Mouse (Mus musculus) regulatory T cell (primary cell): ENCODE data around the gene Sh2d5.

Experiments used
- in situ Hi-C: fragments of 300-600 bp; cut with MboI, MseI; formaldehyde crosslinking; loops from one replicate; pipeline ENCODE4 v1.15.1; 2025; ENCODE audit warnings: high pct_unique_total_duplicates

Sh2d5 gene

GRCm38 (mm10) chr4:138258663-138259062 is 8.5 kb downstream of the Sh2d5 start:
- in situ Hi-C loops = no loop called here

- in situ Hi-C loops = no loop called here
These were observed 9.3 kb downstream of the Sh2d5 start for GRCm38 (mm10) chr4:138259482-138259881.

GRCm38 (mm10) chr4:138261843-138262681 is 11.9 kb downstream of the Sh2d5 start:
- in situ Hi-C loops = no loop called here

GRCm38 (mm10) chr4:138267869-138268268 is 17.7 kb downstream of the Sh2d5 start:
- in situ Hi-C loops = no loop called here

- in situ Hi-C loops = no loop called here
These were observed 22.1 kb downstream of the Sh2d5 start for GRCm38 (mm10) chr4:138272011-138272997.

- in situ Hi-C loops = no loop called here
These were observed 28.1 kb downstream of the Sh2d5 start for GRCm38 (mm10) chr4:138278346-138278745.

- in situ Hi-C loops = no loop called here
These were observed 32.6 kb downstream of the Sh2d5 start for GRCm38 (mm10) chr4:138282834-138283233.

- in situ Hi-C loops = no loop called here
These were observed 36.2 kb downstream of the Sh2d5 start for GRCm38 (mm10) chr4:138286411-138286810.

- in situ Hi-C loops = no loop called here
These were observed 38.5 kb downstream of the Sh2d5 start for GRCm38 (mm10) chr4:138288691-138289090.

- in situ Hi-C loops = no loop called here
These were observed 41.8 kb downstream of the Sh2d5 start for GRCm38 (mm10) chr4:138292028-138292427.

- in situ Hi-C loops = no loop called here
These were observed 43.2 kb downstream of the Sh2d5 start for GRCm38 (mm10) chr4:138293261-138293948.

GRCm38 (mm10) chr4:138293949-138294550 is 43.8 kb downstream of the Sh2d5 start:
- in situ Hi-C loops = no loop called here

GRCm38 (mm10) chr4:138301271-138301780 is 51.1 kb downstream of the Sh2d5 start:
- in situ Hi-C loops = loop anchor here (5.0 kb wide), 1 partner anchor 309 kb away; the partner anchor contains the start of gene Eif4g3

GRCm38 (mm10) chr4:138303011-138303410 is 52.8 kb downstream of the Sh2d5 start:
- in situ Hi-C loops = loop anchor here (5.0 kb wide), 1 partner anchor 311 kb away; the partner anchor contains the start of gene Eif4g3

- in situ Hi-C loops = loop anchor here (5.0 kb wide), 1 partner anchor 311 kb away; the partner anchor contains the start of gene Eif4g3
These were observed 53.5 kb downstream of the Sh2d5 start for GRCm38 (mm10) chr4:138303742-138304141.

GRCm38 (mm10) chr4:138304340-138305104 is 54.3 kb downstream of the Sh2d5 start, which contains the start of gene Ddost:
TSS of gene Ddost (plus strand) at chr4:138304730.
- in situ Hi-C loops = loop anchor here (5.0 kb wide), 1 partner anchor 312 kb away; the partner anchor contains the start of gene Eif4g3

- in situ Hi-C loops = no loop called here
These were observed 56.8 kb downstream of the Sh2d5 start for GRCm38 (mm10) chr4:138307025-138307424.

GRCm38 (mm10) chr4:138307739-138308138 is 57.5 kb downstream of the Sh2d5 start:
- in situ Hi-C loops = no loop called here

GRCm38 (mm10) chr4:138310311-138310910 is 60.2 kb downstream of the Sh2d5 start:
- in situ Hi-C loops = no loop called here
